Mouse (Mus musculus): ENCODE data around the gene Lig1. TPM values are rescaled to one million over a fixed set of nuclear protein-coding genes. Genes with fewer than 3 reads are reported as not detected.
"Not testable (repeated sequence)": the region's sequence is repeated elsewhere in the genome, so short reads cannot be mapped to it uniquely, and the experiment has no call there.

The Lig1 gene
- 98.0 and 100 TPM in 2 replicates for polyA plus RNA-seq (2016; fragmentation: Nextera tagmentation; extraction: Ambion mirVana)

DNA sequence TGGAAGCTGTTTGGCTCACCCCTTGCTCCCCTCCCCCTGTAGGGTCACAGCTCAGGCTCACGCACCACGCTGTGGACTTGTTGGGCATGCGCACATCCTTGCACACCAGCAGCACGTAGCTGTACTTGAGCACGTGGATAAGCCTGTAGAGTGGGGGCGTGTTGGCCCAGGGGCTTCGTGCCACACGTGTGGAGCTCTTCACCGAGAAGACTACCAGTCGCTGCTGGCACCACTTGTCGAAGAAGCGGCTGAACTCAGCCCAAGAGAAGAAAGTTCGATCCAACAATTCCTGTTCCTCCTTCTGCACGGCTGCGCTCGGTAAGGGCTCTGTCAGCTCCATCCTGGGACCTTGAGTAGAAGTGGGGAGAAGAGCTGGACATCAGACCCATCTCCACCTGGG, at the start of gene Lig1:
Gene Lig1 (plus strand): TSS at position 203 of the 400 bp plus-strand sequence.
- H3K4me3 ChIP-seq = peak within 1 kb of the TSS; percentile 69
- H3K9ac ChIP-seq (replicated peaks) = peak within 1 kb of the TSS; percentile 70
- peak within 1 kb of the TSS; percentile 69 for H3K4me2 ChIP-seq (replicated peaks)
- peak within 1 kb of the TSS; percentile 90 for H3K27ac ChIP-seq (replicated peaks)
- H3K4me1 ChIP-seq = peaks cover 5% of the 10 kb centered on the region; the same call in 1 of the 2 replicates
- peaks cover 51% of the 10 kb centered on the region for H3K36me3 ChIP-seq
- no peaks in the 10 kb centered on the region for H3K27me3 ChIP-seq
- ATAC-seq (ENCODE audit: low FRiP score, low read depth) = no peak
- H3K9me3 ChIP-seq = no peaks in the 10 kb centered on the region
- WGBS = 95% methylated on average over 16 of the region's 16 CpGs

DNA sequence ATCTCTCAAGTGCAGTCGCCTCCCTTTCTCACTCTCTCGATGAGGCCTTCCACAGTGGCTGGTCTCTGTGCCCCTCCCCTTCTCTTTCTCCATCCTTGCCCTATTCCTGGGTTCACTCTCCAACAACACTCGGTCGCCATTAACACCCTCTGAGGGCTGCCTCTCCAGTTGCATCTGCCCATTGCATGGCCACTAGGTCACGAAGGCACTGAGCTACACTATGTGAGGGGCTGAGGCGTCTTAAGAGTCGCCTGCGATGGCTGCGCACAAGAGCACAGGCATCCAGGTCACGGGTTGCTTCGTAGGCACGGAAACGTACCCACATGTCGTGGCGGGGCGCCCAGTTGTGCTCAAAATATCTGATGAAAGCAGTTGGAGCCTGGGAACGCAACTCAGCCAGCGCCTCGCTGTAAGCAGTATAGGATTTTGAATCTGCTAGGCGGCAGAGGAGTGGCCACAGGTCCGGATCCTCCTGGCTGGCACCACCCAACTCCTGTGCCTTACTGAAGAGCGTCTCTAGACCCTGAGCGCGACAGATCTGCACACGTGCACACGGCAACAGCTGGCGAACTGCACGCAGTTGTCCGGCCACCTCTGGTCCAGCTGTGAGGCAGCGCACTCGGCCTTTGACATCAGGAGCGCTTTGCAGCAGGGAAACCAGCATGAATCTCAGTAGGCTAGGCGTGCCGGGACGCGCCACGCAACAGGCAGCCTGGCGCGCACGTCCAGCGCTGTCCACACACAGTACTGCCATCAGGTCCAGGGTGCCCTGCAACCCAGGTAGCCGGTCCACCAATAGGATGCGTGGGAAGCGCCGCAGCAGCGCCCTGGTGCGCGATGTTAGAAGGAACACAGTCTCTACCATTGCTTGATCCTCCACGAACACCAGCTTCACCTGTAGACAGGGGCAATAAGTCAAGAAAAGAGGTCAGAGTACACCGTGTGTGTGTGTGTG, 16.1 kb upstream of the Lig1 start:
- Histone ChIP-seq H3K4me2 (replicated peaks) (no peak overlapping the region), H3K9me3 (no peaks in the 10 kb centered on the region), H3K27me3 (no peaks in the 10 kb centered on the region), H3K27ac (replicated peaks) (no peak overlapping the region), H3K9ac (replicated peaks) (no peak overlapping the region), H3K4me1 (no peaks in the 10 kb centered on the region), H3K36me3 (0 out of 2 replicates have a peak, but pooled peaks cover 7% of the 10 kb centered on the region), H3K4me3 (no peak overlapping the region)
- 54% methylated on average over 50 of the region's 50 CpGs for WGBS
- ATAC-seq (ENCODE audit: low FRiP score, low read depth) = 0 out of 2 replicates have a peak, but pooled peaks have one; percentile 48

DNA sequence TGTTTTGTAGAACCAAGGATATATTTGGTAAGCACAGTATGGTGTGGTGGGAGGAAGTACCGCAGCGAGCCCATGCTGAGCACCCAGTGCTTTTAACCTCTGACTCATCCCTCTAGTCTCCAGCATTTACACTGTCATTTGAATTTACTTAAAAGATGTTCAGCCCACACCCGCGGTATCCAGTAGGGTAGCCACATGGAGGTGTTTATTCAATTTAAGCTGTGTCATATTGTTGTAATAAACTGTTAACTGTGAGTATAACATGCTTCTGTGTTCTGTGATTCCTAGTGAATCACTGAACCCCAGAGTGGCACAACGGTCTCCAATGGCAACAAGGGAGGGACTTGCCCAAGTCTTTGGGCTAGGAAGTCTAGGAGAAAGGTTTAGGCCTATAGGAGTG, 13.2 kb upstream of the Lig1 start:
- ATAC-seq (ENCODE audit: low FRiP score, low read depth) = no peak
- H3K4me2 ChIP-seq (replicated peaks) = no peak overlapping the region

DNA sequence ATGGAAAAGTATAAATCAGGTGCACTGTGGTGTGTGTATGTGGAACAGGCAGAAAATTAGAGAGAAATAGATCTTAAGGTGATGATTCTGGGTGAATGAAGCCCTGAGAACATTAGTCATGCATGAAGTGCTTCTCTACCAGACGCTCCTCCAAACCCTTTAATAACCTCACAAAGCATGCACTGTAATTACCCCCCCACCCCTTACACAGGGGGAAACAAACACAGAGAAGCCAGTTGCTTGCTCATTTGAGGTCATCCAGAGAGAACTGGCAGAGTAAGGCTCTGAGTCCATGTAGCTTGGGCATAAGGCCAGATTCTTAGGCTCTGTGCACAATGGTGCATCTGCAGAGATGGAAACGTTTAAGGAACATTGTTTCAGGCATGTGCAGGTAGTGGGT, 12.7 kb upstream of the Lig1 start:
- H3K4me3 ChIP-seq = no peak overlapping the region
- no peaks in the 10 kb centered on the region for H3K9me3 ChIP-seq
- no peak overlapping the region for H3K9ac ChIP-seq (replicated peaks)
- no peak overlapping the region for H3K4me2 ChIP-seq (replicated peaks)
- 0 out of 2 replicates have a peak, but pooled peaks cover 11% of the 10 kb centered on the region for H3K36me3 ChIP-seq
- no peaks in the 10 kb centered on the region for H3K27me3 ChIP-seq
- no peak for ATAC-seq (ENCODE audit: low FRiP score, low read depth)
- H3K4me1 ChIP-seq = no peaks in the 10 kb centered on the region
- 65% methylated on average over 2 of the region's 2 CpGs for WGBS
- H3K27ac ChIP-seq (replicated peaks) = no peak overlapping the region

More for the DNA sequence above, 13.2 kb upstream of the Lig1 start:
- Histone ChIP-seq H3K9ac (replicated peaks) (no peak overlapping the region), H3K27me3 (no peaks in the 10 kb centered on the region), H3K4me3 (no peak overlapping the region), H3K9me3 (no peaks in the 10 kb centered on the region), H3K36me3 (0 out of 2 replicates have a peak, but pooled peaks cover 7% of the 10 kb centered on the region), H3K27ac (replicated peaks) (no peak overlapping the region), H3K4me1 (no peaks in the 10 kb centered on the region)
- WGBS = 85% methylated on average over 5 of the region's 5 CpGs

DNA sequence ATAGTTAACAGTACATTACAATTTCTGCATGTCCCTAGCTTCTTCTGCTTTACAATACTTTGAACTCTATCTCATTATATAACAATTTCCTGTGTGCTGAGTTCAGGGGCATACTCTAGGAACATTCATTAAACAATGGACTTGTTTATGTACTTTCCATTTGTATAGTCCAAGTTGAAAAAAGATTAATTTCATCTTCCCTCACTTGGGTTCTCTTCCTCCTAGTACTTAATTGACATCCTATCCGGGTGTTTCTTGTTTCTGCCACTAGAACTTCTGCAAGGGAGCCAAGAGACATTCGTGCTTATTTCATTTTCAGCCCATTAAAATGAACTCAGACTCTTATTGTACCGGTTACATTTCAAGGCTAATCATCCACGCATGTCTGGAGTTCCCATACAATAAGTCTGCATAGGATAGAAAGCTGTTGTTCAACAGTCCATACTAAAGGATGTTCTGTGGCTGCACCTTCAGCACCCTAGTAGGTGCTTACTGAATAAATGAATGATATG, 8.3 kb upstream of the Lig1 start:
- 0 out of 2 replicates have a peak, but pooled peaks cover 8% of the 10 kb centered on the region for H3K36me3 ChIP-seq
- no peaks in the 10 kb centered on the region for H3K9me3 ChIP-seq
- no peak overlapping the region for H3K9ac ChIP-seq (replicated peaks)
- no peak for ATAC-seq (ENCODE audit: low FRiP score, low read depth)
- WGBS = 89% methylated on average over 4 of the region's 4 CpGs
- no peaks in the 10 kb centered on the region for H3K27me3 ChIP-seq
- H3K4me2 ChIP-seq (replicated peaks) = no peak overlapping the region
- no peak overlapping the region for H3K4me3 ChIP-seq
- no peaks in the 10 kb centered on the region for H3K4me1 ChIP-seq
- no peak overlapping the region for H3K27ac ChIP-seq (replicated peaks)

DNA sequence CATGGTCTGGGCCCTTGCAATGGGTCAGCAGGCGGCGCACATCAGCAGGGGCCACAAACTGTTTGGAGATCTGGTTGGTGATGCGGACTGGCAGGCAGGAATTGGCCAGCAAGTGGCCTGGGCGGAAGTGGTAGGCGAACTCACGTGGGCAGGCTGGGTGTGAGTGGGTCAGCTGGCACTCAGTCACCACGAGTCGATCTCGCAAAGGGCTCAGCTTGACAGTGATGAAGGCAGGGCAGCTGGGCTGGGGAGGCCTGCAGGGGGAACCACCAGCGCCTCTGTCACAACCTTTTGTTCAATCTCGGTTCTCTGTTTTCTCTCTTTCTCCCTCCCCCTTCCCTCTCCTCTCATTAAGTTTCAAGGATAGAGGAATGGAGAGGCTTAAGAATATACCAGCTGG, 7.7 kb upstream of the Lig1 start:
- no peak overlapping the region for H3K4me2 ChIP-seq (replicated peaks)
- H3K4me3 ChIP-seq = no peak overlapping the region
- peaks cover 10% of the 10 kb centered on the region; the same call in 1 of the 2 replicates for H3K36me3 ChIP-seq
- no peak overlapping the region for H3K27ac ChIP-seq (replicated peaks)
- H3K9ac ChIP-seq (replicated peaks) = no peak overlapping the region
- no peaks in the 10 kb centered on the region for H3K27me3 ChIP-seq
- H3K4me1 ChIP-seq = no peaks in the 10 kb centered on the region
- WGBS = 82% methylated on average over 11 of the region's 11 CpGs
- H3K9me3 ChIP-seq = no peaks in the 10 kb centered on the region
- no peak for ATAC-seq (ENCODE audit: low FRiP score, low read depth)

DNA sequence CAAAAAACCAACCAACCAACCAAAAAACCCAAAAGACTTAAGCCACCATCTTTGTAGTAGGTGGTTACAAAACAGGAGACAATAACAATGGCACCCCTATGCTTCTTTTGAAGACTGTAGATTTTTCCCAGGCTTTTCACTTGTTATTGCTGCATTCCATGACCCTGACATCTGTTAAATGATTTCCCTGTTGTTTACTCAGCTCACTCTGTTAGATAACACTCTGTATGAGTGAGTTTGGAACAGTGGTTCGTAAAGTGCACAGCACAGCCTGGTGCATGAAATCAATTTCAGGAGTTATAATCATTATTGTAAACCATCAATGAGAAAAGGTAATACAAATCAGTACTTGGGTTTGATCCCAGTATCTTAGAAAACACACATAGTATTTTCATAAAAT, 5.4 kb upstream of the Lig1 start:
- no peak overlapping the region for H3K9ac ChIP-seq (replicated peaks)
- H3K4me2 ChIP-seq (replicated peaks) = no peak overlapping the region
- 91% methylated on average over 1 of the region's 1 CpGs for WGBS
- H3K27ac ChIP-seq (replicated peaks) = no peak overlapping the region
- no peak for ATAC-seq (ENCODE audit: low FRiP score, low read depth)
- no peaks in the 10 kb centered on the region for H3K27me3 ChIP-seq
- H3K36me3 ChIP-seq = peaks cover 33% of the 10 kb centered on the region
- H3K4me3 ChIP-seq = no peak overlapping the region
- no peaks in the 10 kb centered on the region for H3K9me3 ChIP-seq
- H3K4me1 ChIP-seq = no peaks in the 10 kb centered on the region

DNA sequence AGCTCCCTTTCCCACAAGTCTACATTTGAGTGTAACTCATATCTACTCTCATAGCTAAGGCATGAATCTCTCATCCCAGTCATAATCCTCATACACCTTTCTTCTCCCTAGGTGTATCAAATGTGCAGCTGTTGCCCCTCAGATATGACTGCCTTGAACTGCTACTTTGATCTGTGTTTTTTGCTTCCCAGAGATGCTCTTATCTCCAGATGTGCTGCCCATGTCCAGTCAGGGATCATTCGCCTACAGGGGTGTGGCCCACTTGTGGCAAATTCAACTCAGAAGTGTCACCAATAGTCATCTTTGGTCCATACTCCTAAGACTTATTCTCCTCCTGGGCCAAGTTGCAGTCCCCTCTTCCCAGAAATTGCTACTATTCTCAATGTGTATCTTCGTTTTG, 750 bp downstream of the Lig1 start:
- peak overlapping the region; percentile 70 for H3K9ac ChIP-seq (replicated peaks)
- peak overlapping the region; percentile 90 for H3K27ac ChIP-seq (replicated peaks)
- H3K4me3 ChIP-seq = peak overlapping the region; percentile 69
- peak overlapping the region; percentile 69 for H3K4me2 ChIP-seq (replicated peaks)
- H3K9me3 ChIP-seq = no peaks in the 10 kb centered on the region
- peak; percentile 1; the same call in 1 of the 2 replicates for ATAC-seq (ENCODE audit: low FRiP score, low read depth)
- H3K36me3 ChIP-seq = peaks cover 59% of the 10 kb centered on the region
- H3K4me1 ChIP-seq = peaks cover 5% of the 10 kb centered on the region; the same call in 1 of the 2 replicates
- H3K27me3 ChIP-seq = no peaks in the 10 kb centered on the region
- WGBS = 32% methylated on average over 2 of the region's 2 CpGs

DNA sequence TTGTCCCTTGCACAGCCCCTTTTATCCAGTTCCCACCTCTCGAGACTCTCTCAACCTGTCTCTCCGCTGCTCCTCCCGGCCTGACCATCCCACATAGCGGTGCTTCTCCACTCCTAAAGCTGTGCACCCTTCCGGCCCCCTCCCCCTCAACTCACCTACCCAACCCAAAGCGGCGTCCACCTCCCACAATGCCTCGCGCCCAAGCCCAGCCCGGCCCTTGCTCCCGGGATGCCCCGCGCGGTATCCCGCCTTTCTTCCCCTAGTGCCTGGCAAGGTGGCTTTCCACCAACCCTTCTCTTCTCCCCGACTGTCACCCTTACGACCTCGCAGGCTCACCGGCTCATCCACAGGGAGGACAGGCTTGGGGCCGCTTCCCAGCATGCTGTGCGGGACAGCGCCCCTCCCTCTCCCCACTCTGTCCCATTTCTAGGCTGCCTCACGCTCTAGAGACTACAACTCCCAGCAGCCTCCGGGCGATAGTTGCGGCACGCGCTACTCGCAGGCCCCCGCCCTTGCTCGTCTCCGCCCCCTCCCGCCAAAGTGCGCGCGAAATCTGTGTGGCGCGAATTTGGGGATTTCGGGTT, 1.3 kb downstream of the Lig1 start, which contains the start of gene Zswim9:
Gene Zswim9 (minus strand): TSS at position 414 of the 584 bp plus-strand sequence.
- ATAC-seq (ENCODE audit: low FRiP score, low read depth) = peak; percentile 97
- Histone ChIP-seq H3K4me3 (peak within 1 kb of the TSS; percentile 69), H3K9ac (replicated peaks) (peak within 1 kb of the TSS; percentile 70), H3K4me2 (replicated peaks) (peak within 1 kb of the TSS; percentile 69), H3K4me1 (peaks cover 5% of the 10 kb centered on the region; the same call in 1 of the 2 replicates), H3K27me3 (no peaks in the 10 kb centered on the region), H3K9me3 (no peaks in the 10 kb centered on the region), H3K27ac (replicated peaks) (peak within 1 kb of the TSS; percentile 90), H3K36me3 (peaks cover 58% of the 10 kb centered on the region)
- WGBS = under 1% methylated on average over 39 of the region's 39 CpGs

DNA sequence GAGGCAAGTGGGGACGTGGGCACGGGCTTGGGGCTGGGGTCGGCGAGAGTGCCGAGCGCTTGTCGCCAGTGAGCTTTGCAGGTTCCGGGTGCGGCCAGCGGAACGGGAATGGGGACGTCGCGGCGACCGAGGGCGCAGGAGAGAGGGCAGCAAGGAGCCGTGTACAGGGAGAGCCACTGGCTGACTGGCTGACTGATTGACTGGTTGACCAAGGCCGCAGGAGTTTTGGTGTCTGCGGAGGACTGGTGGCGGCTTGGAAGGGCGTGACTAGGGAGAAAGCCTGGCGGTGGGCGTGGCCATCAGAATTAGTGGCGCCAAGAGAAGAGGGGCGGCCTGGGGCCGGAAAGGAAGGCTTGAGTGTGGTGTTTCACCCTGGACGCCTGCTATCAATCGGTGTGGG, 1.9 kb downstream of the Lig1 start:
- Histone ChIP-seq H3K4me2 (replicated peaks) (peak overlapping the region; percentile 69), H3K4me3 (peak overlapping the region; percentile 69), H3K9ac (replicated peaks) (peak overlapping the region; percentile 70; the same call in 1 of the 2 replicates), H3K36me3 (peaks cover 58% of the 10 kb centered on the region)
- under 1% methylated on average over 16 of the region's 29 CpGs for WGBS
- ATAC-seq (ENCODE audit: low FRiP score, low read depth) = peak; percentile 64
- not testable (repeated sequence) for H3K4me1 ChIP-seq; H3K27ac ChIP-seq (replicated peaks); H3K27me3 ChIP-seq; H3K9me3 ChIP-seq

DNA sequence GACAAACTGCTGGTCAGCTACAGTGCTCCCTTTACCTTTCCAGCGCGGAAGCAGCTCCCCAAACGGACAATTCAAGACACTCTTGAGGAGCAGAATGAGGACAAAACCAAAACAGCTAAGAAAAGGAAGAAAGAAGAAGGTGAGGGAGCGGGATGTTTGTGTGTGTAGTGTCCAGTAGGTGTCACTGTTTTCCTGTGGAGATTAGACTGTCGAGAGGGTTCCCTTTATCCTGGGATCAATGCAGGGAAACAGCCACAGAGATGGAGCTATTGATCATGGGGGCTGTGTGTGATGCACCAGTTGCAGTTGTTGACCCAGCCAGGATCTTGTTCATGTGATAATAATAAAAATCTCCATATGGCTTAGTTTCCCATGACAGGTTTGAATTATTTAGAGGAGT, 11.5 kb downstream of the Lig1 start:
- H3K4me2 ChIP-seq (replicated peaks) = no peak overlapping the region

More for the DNA sequence above, 11.5 kb downstream of the Lig1 start:
- H3K9ac ChIP-seq (replicated peaks) = no peak overlapping the region
- no peak overlapping the region for H3K4me3 ChIP-seq
- H3K9me3 ChIP-seq = no peaks in the 10 kb centered on the region
- peaks cover 82% of the 10 kb centered on the region for H3K36me3 ChIP-seq
- no peaks in the 10 kb centered on the region for H3K27me3 ChIP-seq
- H3K27ac ChIP-seq (replicated peaks) = no peak overlapping the region
- 47% methylated on average over 5 of the region's 5 CpGs for WGBS
- H3K4me1 ChIP-seq = no peaks in the 10 kb centered on the region
- ATAC-seq (ENCODE audit: low FRiP score, low read depth) = peak; percentile 70; the same call in 1 of the 2 replicates

Data from midbrain, embryonic 12.5 days (tissue).